Mouse (Mus musculus) liver, embryonic 16.5 days (tissue): ENCODE measurements around the gene Batf. TPM values are rescaled to one million over a fixed set of nuclear protein-coding genes. Genes with fewer than 3 reads are reported as not detected.

ENCODE experiments used
- ATAC-seq: fragments of 200-750 bp; cut with Nextera tagmentation; 2 replicates; pipeline ENCODE4 v1.8.0; 2017; ENCODE audit warnings: low read depth, mild to moderate bottlenecking, moderate number of reproducible peaks, moderate library complexity
- H3K27ac ChIP-seq: fragments of 300-500 bp; sonication (generic); 2 replicates; pipeline ENCODE4 v1.5.1; 2014; ENCODE audit warnings: mild to moderate bottlenecking, low read length
- H3K27me3 ChIP-seq: fragments of 300-500 bp; sonication (generic); 2 replicates; pipeline ENCODE4 v1.6.1; 2014; ENCODE audit warnings: low read depth, low read length, mixed read lengths; ENCODE audit not compliant: control insufficient read depth, insufficient read depth
- H3K36me3 ChIP-seq: fragments of 300-500 bp; sonication (generic); 2 replicates; pipeline ENCODE4 v1.6.1; 2014; ENCODE audit warnings: mild to moderate bottlenecking; ENCODE audit not compliant: control insufficient read depth, insufficient read depth
- H3K4me1 ChIP-seq: fragments of 300-500 bp; sonication (generic); 2 replicates; pipeline ENCODE4 v1.6.1; 2014; ENCODE audit warnings: low read depth, low read length, mixed read lengths; ENCODE audit not compliant: control insufficient read depth
- H3K4me2 ChIP-seq: fragments of 300-500 bp; sonication (generic); 2 replicates; pipeline ENCODE4 v1.6.1; 2014; ENCODE audit warnings: low read depth, low read length, mixed read lengths
- H3K4me3 ChIP-seq: fragments of 300-500 bp; sonication (generic); 2 replicates; pipeline ENCODE4 v1.5.1; 2014; ENCODE audit warnings: low read depth, mild to moderate bottlenecking, low read length
- H3K9ac ChIP-seq: fragments of 300-500 bp; sonication (generic); 2 replicates; pipeline ENCODE4 v1.6.1; 2014; ENCODE audit warnings: low read depth, low read length
- H3K9me3 ChIP-seq: fragments of 300-500 bp; sonication (generic); replicated peaks from 2 replicates; pipeline ENCODE4 v1.6.1; 2016; ENCODE audit warnings: low read length; ENCODE audit not compliant: control insufficient read depth
- WGBS: fragments of 180-500 bp; shearing (Covaris S2); extraction: QIAGEN DNeasy Blood & Tissue Kit; methylation state at CpG from one replicate; pipeline ENCODE4 v1.1.7; 2014; ENCODE audit not compliant: insufficient replicate concordance; 5-methylcytosine and 5-hydroxymethylcytosine counted together
- polyA plus RNA-seq: library from polyadenylated mRNA; unstranded; fragments of >200 nt; fragmentation: Nextera tagmentation; extraction: Ambion mirVana; gene quantifications from 2 replicates; pipeline ENCODE4 v1.2.1, GENCODE M21; 2015

Gene Batf
- polyA plus RNA-seq, 1 experiment from 2014 or later, result 2.5 TPM

GRCm38 (mm10) chr12:85670080-85670479 is 16.4 kb upstream of the Batf start:
- whole genome bisulfite sequencing, result 16% methylated on average over 3 of the region's 3 CpGs
- no peaks in the 10 kb centered on the region for H3K9me3 ChIP-seq
- H3K9ac ChIP-seq, result no peak overlapping the region
- H3K27ac ChIP-seq, result no peak overlapping the region
- no peaks in the 10 kb centered on the region for H3K4me1 ChIP-seq
- ATAC-seq, result no peak
- H3K36me3 ChIP-seq, result no peaks in the 10 kb centered on the region
- H3K4me3 ChIP-seq, result no peak overlapping the region
- no peak overlapping the region for H3K4me2 ChIP-seq
- no peaks in the 10 kb centered on the region for H3K27me3 ChIP-seq

GRCm38 (mm10) chr12:85673914-85674313 is 12.6 kb upstream of the Batf start:
- no peaks in the 10 kb centered on the region for H3K4me1 ChIP-seq
- WGBS, result 44% methylated on average over 8 of the region's 8 CpGs
- H3K4me3 ChIP-seq, result no peak overlapping the region
- H3K27me3 ChIP-seq, result no peaks in the 10 kb centered on the region
- H3K9ac ChIP-seq, result no peak overlapping the region
- no peaks in the 10 kb centered on the region for H3K9me3 ChIP-seq
- no peak for ATAC-seq
- no peak overlapping the region for H3K4me2 ChIP-seq
- H3K36me3 ChIP-seq, result no peaks in the 10 kb centered on the region
- H3K27ac ChIP-seq, result no peak overlapping the region

DNA sequence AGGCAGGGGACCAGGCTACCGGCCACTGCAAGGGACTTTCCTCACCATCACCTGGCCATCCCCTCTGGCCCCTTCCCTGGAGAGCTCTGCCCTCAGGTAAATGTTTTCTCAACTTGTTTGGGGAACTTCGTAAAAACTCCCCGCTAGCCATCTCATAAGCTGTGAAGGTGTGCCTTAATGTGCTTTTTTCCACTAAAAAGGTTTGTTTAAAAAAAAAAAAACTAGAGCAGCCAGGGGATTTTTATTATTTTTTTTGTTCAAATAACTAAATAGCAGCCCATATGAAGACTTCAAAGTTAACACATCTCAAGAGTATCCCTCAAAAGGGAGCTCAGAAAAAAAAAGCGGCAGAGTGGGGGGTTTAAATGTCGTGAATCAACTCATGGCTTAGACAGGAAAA is 7.4 kb upstream of the Batf start:
- no peak overlapping the region for H3K4me3 ChIP-seq
- H3K4me2 ChIP-seq, result no peak overlapping the region
- H3K9me3 ChIP-seq, result no peaks in the 10 kb centered on the region
- H3K27me3 ChIP-seq, result no peaks in the 10 kb centered on the region
- ATAC-seq, result no peak
- H3K27ac ChIP-seq, result no peak overlapping the region
- 58% methylated on average over 5 of the region's 5 CpGs for WGBS
- no peaks in the 10 kb centered on the region for H3K4me1 ChIP-seq
- H3K36me3 ChIP-seq, result no peaks in the 10 kb centered on the region
- no peak overlapping the region for H3K9ac ChIP-seq

DNA sequence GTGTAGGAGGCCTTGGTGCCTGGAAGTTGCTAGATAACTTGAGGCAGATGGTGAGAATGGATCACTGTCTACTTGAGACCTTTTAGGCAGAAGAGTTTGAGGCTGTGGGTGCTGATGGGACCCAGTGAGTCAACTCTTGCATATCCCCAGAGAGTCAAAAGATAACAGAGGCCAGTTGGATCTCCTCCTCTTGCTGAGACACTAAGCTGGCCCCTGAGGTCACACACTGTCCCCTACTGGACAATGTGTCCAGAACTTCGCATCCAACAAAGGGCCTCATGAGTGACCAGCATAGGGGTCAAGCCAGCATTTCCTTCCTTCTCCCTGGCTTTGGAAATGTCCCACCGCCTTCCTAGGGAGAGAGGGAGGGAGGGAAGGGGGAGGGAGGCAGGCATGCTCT is 6.7 kb upstream of the Batf start:
- Histone ChIP-seq H3K27me3 (no peaks in the 10 kb centered on the region), H3K27ac (no peak overlapping the region), H3K9me3 (no peaks in the 10 kb centered on the region), H3K4me2 (no peak overlapping the region), H3K4me3 (no peak overlapping the region), H3K36me3 (no peaks in the 10 kb centered on the region), H3K9ac (no peak overlapping the region), H3K4me1 (no peaks in the 10 kb centered on the region)
- no peak for ATAC-seq
- 38% methylated on average over 2 of the region's 2 CpGs for WGBS

DNA sequence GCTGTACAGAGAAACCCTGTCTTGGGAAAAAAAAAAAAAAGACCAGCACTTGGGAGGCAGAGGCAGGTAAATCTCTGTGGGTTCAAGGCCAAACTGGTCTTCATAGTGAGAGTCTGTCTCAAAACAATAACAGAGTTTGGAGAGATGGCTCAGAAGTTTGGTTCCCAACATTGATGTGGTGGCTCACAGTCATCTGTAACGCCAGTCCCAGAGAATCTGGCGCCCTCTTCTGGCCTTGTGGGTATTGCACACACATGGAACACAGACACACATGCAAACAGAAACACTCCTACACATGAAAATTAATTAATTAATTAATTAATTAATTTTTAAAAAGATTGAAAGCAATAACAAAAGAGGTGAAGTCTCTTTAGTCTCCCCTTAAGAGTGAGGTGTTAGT is 4.1 kb upstream of the Batf start:
- Histone ChIP-seq H3K9ac (no peak overlapping the region), H3K4me2 (no peak overlapping the region), H3K36me3 (no peaks in the 10 kb centered on the region), H3K4me3 (no peak overlapping the region), H3K27me3 (no peaks in the 10 kb centered on the region), H3K4me1 (no peaks in the 10 kb centered on the region), H3K9me3 (no peaks in the 10 kb centered on the region), H3K27ac (no peak overlapping the region)
- 26% methylated on average over 2 of the region's 2 CpGs for WGBS
- ATAC-seq, result no peak

DNA sequence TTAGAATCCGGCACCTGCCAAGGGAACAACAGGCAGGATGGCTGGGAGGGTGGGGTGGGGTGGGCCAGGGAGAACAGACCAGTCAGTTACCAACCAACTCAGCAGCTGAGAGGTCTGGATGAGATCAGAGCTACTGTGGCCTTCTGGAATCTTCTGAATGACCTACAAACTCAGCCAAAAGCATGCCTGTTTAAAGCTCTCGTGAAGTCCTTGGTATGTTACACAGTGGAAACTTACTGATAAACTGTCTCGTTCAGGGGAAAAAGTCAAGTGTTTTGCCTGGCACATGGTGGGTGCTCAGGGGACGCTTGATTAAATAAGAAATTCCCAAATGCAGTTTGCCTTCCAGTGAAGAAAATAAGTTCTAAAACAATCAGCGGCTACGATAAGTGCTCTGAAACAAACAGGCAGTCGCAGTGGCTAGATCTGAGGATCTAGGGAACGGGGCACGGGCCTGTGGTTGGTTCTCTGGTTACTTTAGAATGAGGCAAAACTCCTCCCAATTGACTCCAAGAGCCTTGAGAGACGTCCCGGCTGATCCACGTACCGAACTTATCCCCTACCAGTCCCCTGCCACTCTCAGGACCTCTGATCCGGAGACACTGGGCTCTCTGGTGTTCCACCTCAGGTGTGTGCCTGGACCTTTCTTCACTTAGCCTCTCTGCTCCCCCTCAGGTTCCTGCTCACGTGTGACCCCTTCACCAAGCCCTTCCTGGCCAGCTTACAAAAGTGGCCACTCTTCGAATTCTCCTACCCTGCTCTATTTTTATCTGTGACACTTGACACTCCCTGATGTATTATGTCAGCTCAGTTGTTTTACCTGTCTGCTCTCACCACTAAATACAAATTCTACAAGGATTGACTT is 1.8 kb upstream of the Batf start:
- no peak overlapping the region for H3K4me3 ChIP-seq
- H3K9me3 ChIP-seq, result no peaks in the 10 kb centered on the region
- ATAC-seq, result no peak
- H3K4me2 ChIP-seq, result no peak overlapping the region
- no peaks in the 10 kb centered on the region for H3K4me1 ChIP-seq
- no peaks in the 10 kb centered on the region for H3K27me3 ChIP-seq
- no peak overlapping the region for H3K27ac ChIP-seq
- H3K9ac ChIP-seq, result no peak overlapping the region
- 63% methylated on average over 16 of the region's 16 CpGs for WGBS
- no peaks in the 10 kb centered on the region for H3K36me3 ChIP-seq

DNA sequence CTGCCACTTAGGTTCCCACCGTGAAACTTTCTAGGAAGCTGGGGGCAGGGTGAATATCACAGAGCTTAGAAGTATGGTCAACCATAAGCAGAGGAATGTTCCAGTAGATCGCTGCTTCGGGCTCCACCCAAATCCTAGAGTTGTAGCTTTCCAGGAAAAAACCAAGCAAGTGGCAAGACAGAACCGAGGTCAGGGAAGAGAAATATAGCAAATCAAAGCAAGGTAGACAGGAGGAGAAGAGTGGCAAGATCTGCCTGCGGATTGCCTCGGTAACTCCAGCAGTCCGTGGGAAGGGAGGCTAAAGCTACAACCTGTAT is 706 bp downstream of the Batf start:
- H3K9ac ChIP-seq, result no peak overlapping the region
- ATAC-seq, result no peak
- H3K4me3 ChIP-seq, result peak overlapping the region; percentile 48
- 38% methylated on average over 7 of the region's 7 CpGs for WGBS
- no peak overlapping the region for H3K27ac ChIP-seq
- no peaks in the 10 kb centered on the region for H3K4me1 ChIP-seq
- no peaks in the 10 kb centered on the region for H3K27me3 ChIP-seq
- no peaks in the 10 kb centered on the region for H3K9me3 ChIP-seq
- H3K4me2 ChIP-seq, result peak overlapping the region; percentile 2; the same call in 1 of the 2 replicates
- no peaks in the 10 kb centered on the region for H3K36me3 ChIP-seq

GRCm38 (mm10) chr12:85687846-85688245 is 1.4 kb downstream of the Batf start:
- Histone ChIP-seq H3K27me3 (no peaks in the 10 kb centered on the region), H3K4me3 (no peak overlapping the region), H3K9me3 (no peaks in the 10 kb centered on the region), H3K27ac (no peak overlapping the region), H3K4me2 (no peak overlapping the region), H3K36me3 (no peaks in the 10 kb centered on the region), H3K9ac (no peak overlapping the region), H3K4me1 (no peaks in the 10 kb centered on the region)
- WGBS, result 32% methylated on average over 6 of the region's 6 CpGs
- ATAC-seq, result no peak

GRCm38 (mm10) chr12:85695787-85696186 is 9.3 kb downstream of the Batf start:
- Histone ChIP-seq H3K27me3 (no peaks in the 10 kb centered on the region), H3K27ac (no peak overlapping the region), H3K4me3 (no peak overlapping the region), H3K36me3 (no peaks in the 10 kb centered on the region), H3K9me3 (no peaks in the 10 kb centered on the region), H3K9ac (no peak overlapping the region), H3K4me1 (no peaks in the 10 kb centered on the region), H3K4me2 (no peak overlapping the region)
- 72% methylated on average over 2 of the region's 2 CpGs for WGBS
- ATAC-seq, result no peak
